Mouse (Mus musculus): ENCODE measurements around the gene Isyna1.

DNA sequence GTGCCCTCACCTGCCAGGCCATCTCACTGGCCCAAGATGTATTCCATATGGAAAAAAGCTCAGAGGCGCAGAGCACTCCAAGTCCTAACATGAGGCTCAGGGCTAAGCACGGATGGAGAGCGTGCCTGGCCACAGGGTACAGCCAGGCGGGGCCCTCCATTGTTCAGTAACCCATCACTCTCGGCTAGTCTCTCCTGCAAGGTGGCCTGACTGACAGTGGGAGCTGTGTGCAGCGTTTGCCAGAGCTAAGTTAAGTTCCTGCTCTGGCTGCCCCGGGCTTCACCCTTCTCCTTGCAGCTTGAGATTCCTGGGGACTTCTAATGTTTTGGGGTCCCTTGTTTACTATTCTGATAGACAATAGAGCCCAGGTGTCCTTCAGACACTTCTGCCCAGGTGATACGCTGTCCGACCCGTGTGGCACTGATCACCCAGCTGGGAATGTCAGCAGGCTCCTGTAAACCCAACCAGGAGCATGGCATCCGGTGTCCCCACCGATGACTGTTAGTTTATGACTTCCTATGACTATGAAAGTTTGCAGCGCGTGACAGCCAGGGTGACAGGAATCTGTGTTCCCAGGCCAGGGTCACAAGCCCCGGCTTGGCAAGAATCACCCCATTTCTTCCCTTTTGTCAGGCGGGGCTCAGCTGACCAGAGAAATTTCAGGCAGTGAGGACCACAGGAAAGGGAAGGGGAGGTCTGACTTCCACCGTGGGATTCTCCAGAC lies 51.5 kb downstream of the Isyna1 start:
- 0 out of 2 replicates have a peak, but pooled peaks have one; percentile 24 for TF ChIP-seq POLR2A (IDR thresholded peaks at IDR 0.05; ENCODE audit: insufficient read depth, low read depth, low read length)
- no peak for TF ChIP-seq CTCF (IDR thresholded peaks at IDR 0.05)
- peak; percentile 64; the same call in 1 of the 2 replicates for TF ChIP-seq EP300 (IDR thresholded peaks at IDR 0.05; ENCODE audit: insufficient read depth, low read depth, low read length)
